Mouse (Mus musculus): ENCODE results near the gene Gm12789. TPM values are rescaled to one million over a fixed set of nuclear protein-coding genes. Genes with fewer than 3 reads are reported as not detected.

The Gm12789 gene
- total RNA-seq (2023) = not detected

DNA sequence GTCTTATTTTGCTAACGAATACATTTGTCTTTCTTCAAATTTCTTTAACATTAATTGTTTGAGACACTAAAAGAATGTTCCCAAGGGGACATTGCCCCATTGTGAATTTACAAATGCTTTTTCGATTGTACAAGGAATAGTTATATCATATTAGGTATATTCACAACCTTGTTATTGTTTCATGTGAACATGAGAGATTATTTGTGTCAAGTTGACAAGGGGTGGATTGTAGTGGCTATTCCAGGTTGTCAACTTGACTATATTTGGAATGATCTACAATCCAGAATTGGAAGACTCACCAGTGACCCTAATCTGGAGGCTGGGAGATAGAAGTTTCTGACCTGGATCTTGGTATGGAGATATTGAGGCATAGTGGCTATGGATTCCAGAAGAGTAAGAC, at the start of gene Gm12789:
Gm12789 (plus strand) TSS at position 301 of the 400 bp plus-strand sequence.

DNA sequence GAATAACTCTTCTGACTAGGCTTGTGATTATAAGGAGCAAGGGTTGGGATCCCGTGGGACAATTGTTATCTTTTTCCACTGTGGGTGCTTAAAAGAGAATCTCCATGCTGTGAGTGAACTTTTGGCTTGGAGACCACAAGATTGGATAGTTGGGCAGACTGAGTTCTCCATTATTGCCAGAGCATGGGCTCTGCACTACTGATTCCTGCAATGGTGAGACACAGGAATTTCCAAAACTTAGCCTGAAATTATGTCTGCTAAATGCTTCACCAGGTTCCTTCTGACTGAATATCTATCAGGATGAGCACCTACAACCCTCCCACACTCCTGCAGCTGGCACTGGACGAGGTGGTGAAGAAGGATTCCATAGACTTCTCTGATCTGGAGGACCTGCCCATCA, 46.3 kb upstream of the Gm12789 start, which contains the start of gene Gm12794:
Gm12794 (plus strand) TSS at position 301 of the 400 bp plus-strand sequence.

DNA sequence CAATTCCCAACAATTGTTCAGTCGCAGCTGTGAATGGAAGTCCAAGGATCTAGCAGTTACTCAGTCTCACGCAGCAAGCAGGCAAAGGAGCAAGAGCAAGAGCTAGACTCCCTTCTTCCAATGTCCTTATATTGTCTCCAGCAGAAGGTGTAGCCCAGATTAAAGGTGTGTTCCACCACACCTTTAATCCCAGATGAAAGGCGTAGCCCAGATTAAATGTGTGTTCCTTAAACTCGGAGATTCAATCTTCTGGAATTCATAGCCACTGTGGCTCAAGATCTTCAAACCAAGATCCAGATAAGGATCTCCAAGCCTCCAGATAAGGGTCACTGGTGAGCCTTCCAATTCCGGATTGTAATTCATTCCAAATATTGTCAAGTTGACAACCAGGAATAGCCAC, 5.5 kb upstream of the Gm12789 start, which contains the start of gene Gm12790:
Gm12790 (minus strand) TSS at position 101 of the 400 bp plus-strand sequence.

Other genes with a start within 250 kb of the Gm12789 start
- gene B020004J07Rik, start 142.6 kb upstream of the Gm12789 start, total RNA-seq (2023) = not detected
- not detected for gene C130073F10Rik, start 92.8 kb upstream of the Gm12789 start, total RNA-seq (2023)
- gene Gm12800, start 77.5 kb upstream of the Gm12789 start, total RNA-seq (2023) = not detected
- gene Gm12794, start 46.2 kb upstream of the Gm12789 start, total RNA-seq (2023) = not detected
- gene Gm12790, start 5.6 kb upstream of the Gm12789 start, total RNA-seq (2023) = not detected
- gene Pde4b, start 100.9 kb downstream of the Gm12789 start, total RNA-seq (2023) = 166 TPM

Data from CD4-positive naive resting alpha-beta T cell, adult 57 days (primary cell).